Mouse (Mus musculus): ENCODE measurements around the gene Ccne1.

GRCm38 (mm10) chr7:38141747-38142545 is 34.6 kb upstream of the Ccne1 start:
- TF ChIP-seq CTCF (IDR thresholded peaks at IDR 0.05; ENCODE audit: insufficient read depth, low read depth, low read length) (peak; percentile 62; the same call in 1 of the 2 replicates), POLR2A (IDR thresholded peaks at IDR 0.05; ENCODE audit: insufficient read depth, low read depth, low read length) (no peak)

All from olfactory bulb, adult 2 months (tissue).